Mouse (Mus musculus) brain, embryonic 14.5 days (tissue): ENCODE results near the gene Bricd5. TPM values are rescaled to one million over a fixed set of nuclear protein-coding genes. Genes with fewer than 3 reads are reported as not detected.

Source experiments
- DNase-seq: peaks from one replicate; pipeline ENCODE4 v3.0.0-alpha.2; 2011; ENCODE audit warnings: low read depth
- CTCF ChIP-seq: fragments of 200-500 bp; IDR thresholded peaks from 2 replicates; pipeline ENCODE4 v1.5.1; 2012; ENCODE audit warnings: inconsistent platforms, mild to moderate bottlenecking, moderate library complexity, borderline replicate concordance; ENCODE audit not compliant: insufficient read depth, insufficient read length; ENCODE audit errors: extremely low read depth
- POLR2A ChIP-seq: fragments of 200-500 bp; IDR thresholded peaks from 2 replicates; pipeline ENCODE4 v1.6.1; 2012; ENCODE audit warnings: mild to moderate bottlenecking, inconsistent platforms, borderline replicate concordance; ENCODE audit not compliant: poor library complexity, insufficient read depth, insufficient read length, severe bottlenecking; ENCODE audit errors: extremely low read depth
- polyA plus RNA-seq: library from polyadenylated mRNA; depleted of rRNA; stranded (reverse); fragments of >200 nt; gene quantifications from 2 replicates; pipeline ENCODE4 v1.2.3, GENCODE M21; 2012

Gene Bricd5
- polyA plus RNA-seq, 1 experiment, result 0.48 TPM

DNA sequence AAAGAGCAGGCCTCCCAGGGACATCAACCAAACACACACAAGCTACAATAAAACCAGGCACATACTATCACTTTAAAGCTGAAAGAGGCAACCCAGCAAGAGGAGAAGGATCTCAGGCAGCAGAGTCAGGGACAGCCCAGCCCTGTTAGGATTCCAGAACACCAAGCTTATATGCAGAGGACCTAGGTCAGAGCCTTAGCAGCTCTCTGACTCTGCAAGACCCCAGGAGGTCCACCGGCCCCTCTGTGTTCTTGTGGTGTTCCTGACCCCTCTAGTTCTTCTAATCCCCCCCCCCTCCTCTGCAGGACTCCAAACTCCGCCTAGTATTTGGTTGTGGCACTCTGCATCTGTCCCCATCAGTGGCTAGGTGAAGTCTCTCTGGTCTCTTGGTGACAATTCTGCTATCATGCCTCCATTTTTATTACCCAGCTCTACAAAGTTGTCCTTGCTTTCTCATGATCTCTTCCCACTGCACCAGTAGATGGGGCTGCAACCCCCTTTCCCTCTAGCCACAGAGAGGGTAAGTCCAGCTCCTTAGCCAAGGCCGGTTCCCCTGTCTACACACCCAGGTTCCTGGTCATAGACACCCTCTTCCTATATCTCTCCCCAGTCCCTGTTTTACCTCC lies 6.6 kb downstream of the Bricd5 start:
- TF ChIP-seq CTCF (peak; percentile 38; the same call in 1 of the 2 replicates), POLR2A (no peak)
- DNase-seq, result no peak

DNA sequence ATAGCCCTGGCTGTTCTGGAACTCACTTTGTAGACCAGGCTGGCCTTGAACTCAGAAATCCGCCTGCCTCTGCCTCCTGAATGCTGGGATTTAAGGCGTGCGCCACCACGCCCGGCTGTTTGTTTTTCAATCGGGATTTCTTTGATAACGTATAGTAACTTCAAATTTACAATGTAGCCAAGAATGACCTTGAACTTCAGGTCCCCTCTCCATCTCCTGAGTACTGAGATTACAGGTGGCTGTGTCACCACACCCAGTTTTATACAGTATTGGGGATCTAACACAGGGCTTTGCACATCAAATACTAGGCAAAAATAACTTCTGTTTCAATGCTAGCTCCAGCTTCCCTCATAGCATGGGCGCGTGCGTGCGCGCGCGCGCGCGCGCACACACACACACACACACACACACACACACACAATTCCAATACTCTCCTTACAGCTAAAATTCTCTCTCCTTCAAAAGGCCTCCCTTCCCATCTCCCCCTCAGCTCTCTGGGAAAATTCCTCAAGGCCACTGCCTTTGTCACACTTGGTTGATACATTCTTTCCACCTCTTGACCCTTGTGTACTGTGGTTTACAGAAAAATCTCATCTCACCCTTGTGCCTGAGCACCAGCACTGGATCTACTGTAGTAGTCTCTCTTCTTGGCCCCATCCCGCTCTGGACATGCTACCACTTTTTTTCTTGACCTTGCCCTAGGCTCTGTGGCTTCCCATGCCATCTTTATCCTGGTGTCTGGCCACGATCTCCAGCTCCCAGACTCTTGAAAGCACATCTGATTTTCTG lies 7.5 kb downstream of the Bricd5 start:
- TF ChIP-seq CTCF (no peak), POLR2A (no peak)
- no peak for DNase-seq

DNA sequence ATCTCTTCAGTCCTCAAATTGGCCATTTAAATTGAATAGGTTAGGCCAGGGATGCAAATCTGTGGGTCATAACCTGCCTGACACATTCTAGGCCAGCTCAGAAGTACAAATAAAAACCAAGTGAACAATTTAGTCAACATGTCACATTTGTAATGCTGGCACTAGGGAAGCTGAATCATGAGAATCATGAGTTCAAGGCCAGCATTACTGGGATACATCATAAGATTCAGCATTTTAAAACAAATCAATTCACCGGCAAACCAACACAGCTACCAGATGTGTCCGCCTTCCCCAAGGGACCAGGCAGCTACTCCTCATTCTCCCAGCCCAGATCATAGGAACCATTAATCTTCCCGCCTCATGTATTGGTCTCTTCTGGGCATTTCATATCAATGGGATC lies 9.8 kb downstream of the Bricd5 start:
- DNase-seq, result no peak
- TF ChIP-seq POLR2A, result no peak
- no peak for TF ChIP-seq CTCF

DNA sequence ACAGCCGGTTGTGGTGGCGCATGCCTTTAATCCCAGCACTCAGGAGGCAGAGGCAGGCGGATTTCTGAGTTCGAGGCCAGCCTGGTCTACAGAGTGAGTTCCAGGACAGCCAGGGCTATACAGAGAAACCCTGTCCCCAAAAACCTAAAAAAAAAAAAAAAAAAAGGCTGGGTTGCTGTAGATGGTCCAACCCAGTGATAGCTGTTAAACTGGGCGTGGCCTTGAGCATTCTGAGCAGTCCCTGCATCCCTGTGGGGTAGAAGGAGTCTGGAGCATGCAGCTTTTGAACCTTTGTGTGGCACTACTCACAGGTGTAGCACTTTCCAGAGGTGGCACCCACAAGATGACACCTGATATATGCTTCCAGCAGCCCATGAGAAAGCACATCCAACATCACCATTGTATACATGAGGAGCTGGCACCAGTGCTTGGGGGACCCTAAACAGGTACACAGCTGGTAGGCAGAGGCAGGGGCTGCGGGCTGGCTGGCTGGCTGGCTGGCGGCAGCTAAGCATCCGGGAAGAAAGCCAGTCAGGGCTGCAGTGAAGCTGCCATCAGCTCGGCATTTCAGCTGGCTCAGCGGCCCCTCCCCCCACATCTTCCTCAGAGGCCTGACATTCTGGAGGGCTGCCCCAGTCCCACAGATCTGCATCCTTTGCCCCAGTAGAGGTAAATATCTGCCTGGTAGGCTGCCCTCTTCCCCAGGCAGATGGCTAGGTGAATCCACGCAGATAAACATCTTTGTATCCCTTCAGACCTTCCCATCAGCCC lies 11.6 kb downstream of the Bricd5 start:
- peak; percentile 82 for DNase-seq
- TF ChIP-seq POLR2A, result no peak
- no peak for TF ChIP-seq CTCF

DNA sequence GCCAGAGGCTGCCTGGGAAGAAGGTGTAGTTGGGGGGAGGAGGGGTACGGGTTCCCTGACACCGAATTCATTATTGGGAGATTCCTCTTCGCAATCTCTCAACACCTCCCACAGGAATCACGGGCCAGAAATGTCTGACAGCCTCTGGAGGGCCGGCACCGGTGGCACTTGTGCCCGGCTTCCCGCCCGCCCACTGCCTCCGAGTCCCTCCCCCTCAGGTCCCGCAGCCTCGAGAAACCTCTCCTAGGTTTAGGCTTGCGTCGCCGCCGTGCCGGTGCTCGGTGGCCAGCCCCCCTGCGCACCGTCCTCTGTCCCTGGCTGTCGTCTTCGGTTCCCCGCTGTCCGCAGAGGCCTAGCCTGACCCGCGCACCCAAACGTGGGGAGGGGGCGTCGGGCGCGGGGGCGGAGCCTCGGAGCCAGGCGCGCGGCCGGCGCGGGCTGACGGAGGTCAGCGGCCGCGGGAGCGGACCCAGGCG lies 14.5 kb downstream of the Bricd5 start, which contains the start of gene Caskin1:
TSS of gene Caskin1 (plus strand) at position 416 of the 476 bp plus-strand sequence.
- peak; percentile 66 for DNase-seq
- TF ChIP-seq CTCF, result no peak
- peak; percentile 49 for TF ChIP-seq POLR2A

DNA sequence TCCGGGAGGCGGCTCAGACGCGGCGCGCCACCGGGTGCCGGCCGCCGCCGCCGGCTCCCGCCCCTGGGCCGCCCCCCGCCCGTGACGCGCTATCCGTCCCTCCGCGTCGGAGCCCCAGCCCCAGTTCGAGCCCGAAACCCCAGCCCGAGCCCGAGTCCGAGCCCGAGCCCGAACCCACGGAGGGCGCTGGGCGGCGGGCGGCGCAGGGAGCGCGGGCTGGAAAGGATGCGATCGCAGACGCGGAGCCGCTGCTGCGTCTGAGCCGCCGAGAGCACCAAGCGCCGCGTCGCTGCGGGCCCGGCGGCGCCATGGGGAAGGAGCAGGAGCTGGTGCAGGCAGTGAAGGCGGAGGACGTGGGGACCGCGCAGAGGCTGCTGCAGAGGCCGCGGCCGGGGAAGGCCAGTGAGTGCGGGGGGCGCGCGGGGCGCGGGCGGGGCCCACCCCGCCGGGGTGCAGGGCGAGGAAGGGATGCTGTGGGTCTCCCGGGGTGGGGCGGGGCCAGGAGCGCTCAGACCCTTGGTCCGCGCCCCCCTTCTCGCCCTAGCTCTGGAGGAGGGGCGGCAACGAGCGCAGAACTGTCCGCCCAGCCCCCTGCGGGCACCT lies 15.1 kb downstream of the Bricd5 start:
- TF ChIP-seq CTCF (no peak), POLR2A (0 out of 2 replicates have a peak, but pooled peaks have one; percentile 20)
- DNase-seq, result peak; percentile 72

DNA sequence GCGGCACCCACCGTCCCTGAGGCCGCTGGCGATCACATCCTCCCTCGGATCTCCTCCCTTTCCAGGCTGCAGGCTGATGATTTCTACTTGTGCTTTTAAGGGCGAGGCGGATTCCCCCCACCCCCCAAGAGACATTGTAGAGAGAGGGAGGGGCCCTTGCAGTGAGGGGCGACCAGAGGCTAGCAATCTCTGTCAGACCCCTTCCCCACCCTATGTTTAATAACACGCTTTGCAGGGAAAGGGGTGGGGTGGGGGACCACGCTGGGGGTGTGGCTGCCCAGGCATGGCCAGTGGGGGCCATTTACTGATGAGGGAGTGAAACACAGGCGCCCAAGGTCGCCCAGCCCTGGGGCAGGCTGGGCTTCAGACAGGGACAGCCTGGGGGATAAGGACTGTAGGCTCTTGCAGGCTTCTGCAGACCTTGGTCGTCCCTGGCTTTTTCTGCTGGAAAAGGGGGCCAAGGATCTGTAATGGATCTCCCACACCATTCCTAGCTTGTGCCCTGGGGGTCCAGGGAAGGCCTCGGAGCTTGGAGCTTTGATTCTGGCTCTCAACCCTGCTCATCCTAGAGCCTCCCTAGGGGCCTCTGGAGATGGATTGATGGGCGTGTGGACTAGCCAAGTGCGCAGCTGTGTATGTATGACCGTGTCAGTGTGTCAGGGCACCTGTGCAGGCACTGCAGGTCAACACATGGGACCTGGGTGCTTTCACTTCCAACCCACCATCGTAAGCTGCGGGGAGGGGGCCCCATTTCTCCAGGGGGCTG lies 15.8 kb downstream of the Bricd5 start:
- DNase-seq, result no peak
- TF ChIP-seq CTCF (no peak), POLR2A (0 out of 2 replicates have a peak, but pooled peaks have one; percentile 5)

DNA sequence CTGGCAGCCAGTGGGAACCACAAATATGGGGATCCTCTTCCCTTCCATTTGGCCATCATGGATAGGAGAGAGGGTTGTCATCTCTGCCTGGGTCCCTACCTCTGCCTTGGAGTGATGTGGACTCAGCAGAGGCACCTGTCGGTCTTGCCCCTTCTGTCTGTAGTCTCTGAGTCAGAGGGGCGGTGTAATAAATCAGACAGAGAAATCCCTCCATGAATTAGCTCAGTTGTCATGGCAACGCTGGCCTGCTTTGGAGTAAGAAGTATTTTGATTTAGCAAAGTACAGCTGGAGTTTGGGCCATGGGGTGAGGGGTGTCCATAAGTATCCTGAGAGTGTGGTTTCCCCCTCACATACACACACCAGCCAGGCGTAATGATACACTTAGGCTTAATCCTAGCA lies 16.7 kb downstream of the Bricd5 start:
- DNase-seq, result peak; percentile 65
- no peak for TF ChIP-seq CTCF
- TF ChIP-seq POLR2A, result no peak

DNA sequence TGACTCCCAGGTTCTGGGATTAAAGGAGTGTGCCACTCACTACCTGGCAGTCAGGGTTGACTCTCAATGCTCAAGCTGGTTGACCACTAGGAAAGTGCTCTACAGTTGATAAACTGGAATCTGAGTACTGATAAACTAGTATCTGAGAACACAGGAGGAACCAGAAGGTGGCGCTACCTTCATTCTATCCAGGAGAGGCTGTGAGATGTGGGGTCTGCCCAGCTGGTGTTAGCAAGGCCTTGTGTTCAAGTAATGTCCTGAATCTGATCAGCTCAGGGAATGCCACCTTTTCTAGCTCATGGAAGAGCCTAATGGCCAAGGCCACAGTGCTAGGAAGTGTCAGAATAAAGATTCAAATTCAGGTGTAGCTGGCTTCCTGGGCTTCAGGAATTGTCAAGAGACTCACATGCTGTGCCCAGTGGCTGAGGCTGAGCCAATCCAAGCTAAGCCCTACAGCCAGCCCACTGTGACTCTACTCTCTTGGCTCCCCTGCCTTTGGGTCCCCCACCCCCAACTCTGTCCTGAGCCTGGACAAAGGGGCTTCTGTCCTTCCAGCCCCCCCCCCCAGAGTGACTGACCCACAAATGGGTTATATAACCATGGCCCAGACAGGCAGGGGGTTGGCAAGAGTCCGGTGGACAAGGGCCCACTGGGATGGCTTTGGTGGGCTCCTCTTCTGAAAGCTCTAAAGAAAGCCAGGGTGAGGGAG lies 21.1 kb downstream of the Bricd5 start:
- DNase-seq, result peak; percentile 66

More for the DNA sequence above, 21.1 kb downstream of the Bricd5 start:
- TF ChIP-seq CTCF (peak; percentile 45; the same call in 1 of the 2 replicates), POLR2A (no peak)
